Mouse (Mus musculus): ENCODE measurements at regions not wholly inside any gene's neighbourhood (a gene's known extent, or its start where the extent isn't known, plus 50 kb on each side); places are given as distances from the start of the nearest gene placed in this dataset.

- Histone ChIP-seq H3K27ac (no peak overlapping the region), H3K4me3 (replicated peaks; ENCODE audit: low read length) (no peak overlapping the region), H3K27me3 (ENCODE audit: control insufficient read depth, insufficient read depth, low read length) (no peaks in the 10 kb centered on the region), H3K9me3 (ENCODE audit: control insufficient read depth, low read length) (no peaks in the 10 kb centered on the region), H3K9ac (no peak overlapping the region), H3K36me3 (replicated peaks; ENCODE audit: control insufficient read depth, insufficient read depth) (no peaks in the 10 kb centered on the region), H3K4me2 (replicated peaks) (no peak overlapping the region), H3K4me1 (replicated peaks; ENCODE audit: control insufficient read depth, insufficient read depth, low read length) (peaks cover 12% of the 10 kb centered on the region; the same call in 1 of the 2 replicates)
- ATAC-seq (ENCODE audit: low FRiP score) (peak; percentile 52; the same call in 1 of the 2 replicates), DNase-seq (ENCODE audit: low spot score) (no peak)
- 28% methylated on average over 9 of the region's 9 CpGs for WGBS
Measured at GRCm38 (mm10) chr7:40275078-40275477, 623.0 kb upstream of the Vstm2b start.

DNA sequence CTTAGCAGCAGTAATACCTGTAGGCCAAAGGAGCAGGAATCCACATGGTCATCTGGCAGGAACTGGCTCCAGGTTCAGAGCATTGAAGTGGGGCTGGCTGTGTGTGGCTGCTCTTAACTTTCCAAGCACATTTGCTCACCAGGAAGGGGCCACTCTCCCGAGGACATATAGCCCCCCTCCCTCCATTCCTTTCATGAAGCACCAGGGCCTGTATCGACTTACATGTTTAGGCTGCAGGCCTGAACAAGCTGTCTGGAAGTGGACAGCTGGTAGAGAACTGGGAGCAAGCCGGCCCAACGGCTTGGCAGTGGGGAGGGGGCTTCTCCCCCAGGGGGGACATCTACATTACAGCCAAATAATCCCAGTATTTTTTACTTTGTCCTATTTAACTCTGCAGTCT, 622.5 kb upstream of the Vstm2b start:
- ATAC-seq (ENCODE audit: low FRiP score): peak; percentile 52; the same call in 1 of the 2 replicates
- Histone ChIP-seq H3K9ac (no peak overlapping the region), H3K36me3 (replicated peaks; ENCODE audit: control insufficient read depth, insufficient read depth) (no peaks in the 10 kb centered on the region), H3K4me1 (replicated peaks; ENCODE audit: control insufficient read depth, insufficient read depth, low read length) (peaks cover 12% of the 10 kb centered on the region; the same call in 1 of the 2 replicates), H3K27ac (no peak overlapping the region), H3K4me3 (replicated peaks; ENCODE audit: low read length) (no peak overlapping the region), H3K9me3 (ENCODE audit: control insufficient read depth, low read length) (no peaks in the 10 kb centered on the region), H3K4me2 (replicated peaks) (no peak overlapping the region), H3K27me3 (ENCODE audit: control insufficient read depth, insufficient read depth, low read length) (no peaks in the 10 kb centered on the region)
- 13% methylated on average over 4 of the region's 4 CpGs for WGBS
- no peak for DNase-seq (ENCODE audit: low spot score)

DNA sequence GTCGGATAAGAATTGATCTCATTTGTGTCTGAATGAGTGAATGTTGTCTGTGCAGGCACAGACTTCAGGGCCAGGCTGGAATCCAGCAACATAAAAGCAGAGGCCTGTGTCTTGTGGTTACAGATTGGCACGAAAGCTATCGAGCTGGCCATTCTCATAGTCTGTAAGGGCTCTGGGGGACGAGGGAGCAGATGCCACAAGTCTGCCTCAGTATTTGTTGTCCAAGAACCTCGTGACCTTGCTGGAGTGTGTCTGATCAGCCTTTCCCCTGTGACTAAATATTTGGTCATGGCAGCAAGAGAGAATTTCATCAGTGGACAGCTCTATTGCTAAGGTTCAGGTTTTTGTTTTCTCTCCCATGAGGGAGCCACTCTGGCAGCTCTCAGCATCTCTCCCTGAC, 622.0 kb upstream of the Vstm2b start:
- Histone ChIP-seq H3K9ac (no peak overlapping the region), H3K36me3 (replicated peaks; ENCODE audit: control insufficient read depth, insufficient read depth) (no peaks in the 10 kb centered on the region), H3K4me1 (replicated peaks; ENCODE audit: control insufficient read depth, insufficient read depth, low read length) (peaks cover 12% of the 10 kb centered on the region; the same call in 1 of the 2 replicates), H3K27me3 (ENCODE audit: control insufficient read depth, insufficient read depth, low read length) (no peaks in the 10 kb centered on the region), H3K9me3 (ENCODE audit: control insufficient read depth, low read length) (no peaks in the 10 kb centered on the region), H3K27ac (no peak overlapping the region), H3K4me2 (replicated peaks) (no peak overlapping the region), H3K4me3 (replicated peaks; ENCODE audit: low read length) (no peak overlapping the region)
- 18% methylated on average over 5 of the region's 5 CpGs for WGBS
- ATAC-seq (ENCODE audit: low FRiP score): peak; percentile 68; the same call in 1 of the 2 replicates
- DNase-seq (ENCODE audit: low spot score): no peak

GRCm38 (mm10) chr7:40290166-40290565, 608.0 kb upstream of the Vstm2b start:
- Histone ChIP-seq H3K4me2 (replicated peaks) (no peak overlapping the region), H3K9me3 (ENCODE audit: control insufficient read depth, low read length) (no peaks in the 10 kb centered on the region), H3K4me1 (replicated peaks; ENCODE audit: control insufficient read depth, insufficient read depth, low read length) (no peaks in the 10 kb centered on the region), H3K27me3 (ENCODE audit: control insufficient read depth, insufficient read depth, low read length) (no peaks in the 10 kb centered on the region), H3K9ac (no peak overlapping the region), H3K36me3 (replicated peaks; ENCODE audit: control insufficient read depth, insufficient read depth) (no peaks in the 10 kb centered on the region), H3K4me3 (replicated peaks; ENCODE audit: low read length) (no peak overlapping the region), H3K27ac (no peak overlapping the region)
- DNase-seq (ENCODE audit: low spot score) (no peak), ATAC-seq (ENCODE audit: low FRiP score) (no peak)
- WGBS: 88% methylated on average over 3 of the region's 3 CpGs

- H3K9ac ChIP-seq: no peak overlapping the region
- no peaks in the 10 kb centered on the region for H3K36me3 ChIP-seq (replicated peaks; ENCODE audit: control insufficient read depth, insufficient read depth)
- H3K27me3 ChIP-seq (ENCODE audit: control insufficient read depth, insufficient read depth, low read length): no peaks in the 10 kb centered on the region
- H3K9me3 ChIP-seq (ENCODE audit: control insufficient read depth, low read length): no peaks in the 10 kb centered on the region
- H3K4me2 ChIP-seq (replicated peaks): no peak overlapping the region
- DNase-seq (ENCODE audit: low spot score) (no peak), ATAC-seq (ENCODE audit: low FRiP score) (no peak)
- no peaks in the 10 kb centered on the region for H3K4me1 ChIP-seq (replicated peaks; ENCODE audit: control insufficient read depth, insufficient read depth, low read length)
- H3K4me3 ChIP-seq (replicated peaks; ENCODE audit: low read length): no peak overlapping the region
- H3K27ac ChIP-seq: no peak overlapping the region
- WGBS: 18% methylated on average over 2 of the region's 2 CpGs
Measured at GRCm38 (mm10) chr7:40310558-40310957, 587.6 kb upstream of the Vstm2b start.

GRCm38 (mm10) chr7:40321171-40321570, 577.0 kb upstream of the Vstm2b start:
- Histone ChIP-seq H3K9ac (no peak overlapping the region), H3K4me2 (replicated peaks) (no peak overlapping the region), H3K4me1 (replicated peaks; ENCODE audit: control insufficient read depth, insufficient read depth, low read length) (no peaks in the 10 kb centered on the region), H3K4me3 (replicated peaks; ENCODE audit: low read length) (no peak overlapping the region), H3K27ac (no peak overlapping the region), H3K27me3 (ENCODE audit: control insufficient read depth, insufficient read depth, low read length) (no peaks in the 10 kb centered on the region), H3K36me3 (replicated peaks; ENCODE audit: control insufficient read depth, insufficient read depth) (no peaks in the 10 kb centered on the region), H3K9me3 (ENCODE audit: control insufficient read depth, low read length) (no peaks in the 10 kb centered on the region)
- DNase-seq (ENCODE audit: low spot score) (peak; percentile 9), ATAC-seq (ENCODE audit: low FRiP score) (no peak)
- WGBS: 75% methylated on average over 1 of the region's 1 CpGs

DNA sequence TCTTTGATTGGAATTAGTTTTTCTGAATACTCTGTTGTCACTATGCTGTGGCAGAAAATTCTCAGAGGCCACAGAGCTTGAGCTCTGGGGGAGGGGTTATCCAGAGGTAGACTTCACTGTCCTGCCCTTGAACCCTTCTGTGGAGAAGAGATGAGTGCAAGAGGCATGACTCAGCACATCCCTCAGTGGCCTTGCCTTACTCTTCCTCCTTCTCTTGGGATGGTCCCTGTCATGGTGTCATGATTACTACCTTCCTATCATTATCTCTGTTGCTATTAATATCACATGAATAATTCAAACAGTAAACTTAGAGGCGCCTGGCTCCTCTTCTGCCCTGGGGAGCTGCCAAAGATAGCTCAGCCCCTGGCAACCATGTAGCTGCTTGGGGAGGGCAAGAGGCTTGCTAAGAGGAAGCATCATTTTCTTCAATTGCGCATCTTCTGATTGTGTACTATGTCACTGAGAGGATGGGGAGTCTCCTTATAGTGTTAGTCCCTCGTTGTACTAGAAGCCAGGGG, 572.9 kb upstream of the Vstm2b start:
- peak; percentile 22 for DNase-seq (ENCODE audit: low spot score)
- H3K4me3 ChIP-seq (replicated peaks; ENCODE audit: low read length): no peak overlapping the region
- WGBS: 70% methylated on average over 3 of the region's 3 CpGs
- no peaks in the 10 kb centered on the region for H3K4me1 ChIP-seq (replicated peaks; ENCODE audit: control insufficient read depth, insufficient read depth, low read length)
- no peak overlapping the region for H3K27ac ChIP-seq
- no peaks in the 10 kb centered on the region for H3K9me3 ChIP-seq (ENCODE audit: control insufficient read depth, low read length)
- no peak overlapping the region for H3K4me2 ChIP-seq (replicated peaks)
- H3K36me3 ChIP-seq (replicated peaks; ENCODE audit: control insufficient read depth, insufficient read depth): no peaks in the 10 kb centered on the region
- no peak overlapping the region for H3K9ac ChIP-seq
- H3K27me3 ChIP-seq (ENCODE audit: control insufficient read depth, insufficient read depth, low read length): no peaks in the 10 kb centered on the region
- no peak for ATAC-seq (ENCODE audit: low FRiP score)

GRCm38 (mm10) chr7:40332455-40332854, 565.7 kb upstream of the Vstm2b start:
- ATAC-seq (ENCODE audit: low FRiP score) (0 out of 2 replicates have a peak, but pooled peaks have one; percentile 17), DNase-seq (ENCODE audit: low spot score) (peak; percentile 23)
- H3K4me1 ChIP-seq (replicated peaks; ENCODE audit: control insufficient read depth, insufficient read depth, low read length): peaks cover 6% of the 10 kb centered on the region
- 21% methylated on average over 4 of the region's 4 CpGs for WGBS
- no peaks in the 10 kb centered on the region for H3K36me3 ChIP-seq (replicated peaks; ENCODE audit: control insufficient read depth, insufficient read depth)
- H3K27me3 ChIP-seq (ENCODE audit: control insufficient read depth, insufficient read depth, low read length): no peaks in the 10 kb centered on the region
- no peaks in the 10 kb centered on the region for H3K9me3 ChIP-seq (ENCODE audit: control insufficient read depth, low read length)
- no peak overlapping the region for H3K27ac ChIP-seq
- no peak overlapping the region for H3K9ac ChIP-seq
- no peak overlapping the region for H3K4me3 ChIP-seq (replicated peaks; ENCODE audit: low read length)
- no peak overlapping the region for H3K4me2 ChIP-seq (replicated peaks)

- WGBS: 52% methylated on average over 4 of the region's 4 CpGs
- no peak overlapping the region for H3K4me2 ChIP-seq (replicated peaks)
- no peaks in the 10 kb centered on the region for H3K9me3 ChIP-seq (ENCODE audit: control insufficient read depth, low read length)
- ATAC-seq (ENCODE audit: low FRiP score) (no peak), DNase-seq (ENCODE audit: low spot score) (no peak)
- H3K4me1 ChIP-seq (replicated peaks; ENCODE audit: control insufficient read depth, insufficient read depth, low read length): no peaks in the 10 kb centered on the region
- H3K27ac ChIP-seq: no peak overlapping the region
- H3K36me3 ChIP-seq (replicated peaks; ENCODE audit: control insufficient read depth, insufficient read depth): no peaks in the 10 kb centered on the region
- no peak overlapping the region for H3K4me3 ChIP-seq (replicated peaks; ENCODE audit: low read length)
- no peaks in the 10 kb centered on the region for H3K27me3 ChIP-seq (ENCODE audit: control insufficient read depth, insufficient read depth, low read length)
- no peak overlapping the region for H3K9ac ChIP-seq
Measured at GRCm38 (mm10) chr7:40352306-40352705, 545.8 kb upstream of the Vstm2b start.

DNA sequence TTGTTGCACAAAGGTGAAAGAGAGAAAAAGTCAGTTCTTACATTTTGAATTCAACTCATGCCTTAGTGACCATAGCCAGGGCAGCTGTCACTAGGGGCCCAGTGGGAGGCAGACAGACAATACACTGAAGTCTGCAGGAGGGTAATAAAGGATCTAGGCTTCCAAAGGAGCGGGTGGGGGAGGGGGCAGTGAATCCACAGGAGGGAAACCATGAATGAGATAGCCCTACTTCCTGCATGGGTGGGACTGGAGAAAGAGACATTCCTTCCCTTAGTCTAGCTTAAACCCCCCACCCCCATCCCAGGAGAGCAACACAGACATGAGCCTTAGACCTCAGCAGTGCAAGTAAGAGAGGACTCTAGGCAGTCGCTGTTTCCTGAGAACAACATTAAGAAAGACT, 535.4 kb upstream of the Vstm2b start:
- ATAC-seq (ENCODE audit: low FRiP score) (no peak), DNase-seq (ENCODE audit: low spot score) (no peak)
- no peak overlapping the region for H3K4me3 ChIP-seq (replicated peaks; ENCODE audit: low read length)
- H3K36me3 ChIP-seq (replicated peaks; ENCODE audit: control insufficient read depth, insufficient read depth): no peaks in the 10 kb centered on the region
- no peak overlapping the region for H3K9ac ChIP-seq
- H3K4me2 ChIP-seq (replicated peaks): no peak overlapping the region
- 6% methylated on average over 2 of the region's 2 CpGs for WGBS
- H3K9me3 ChIP-seq (ENCODE audit: control insufficient read depth, low read length): no peaks in the 10 kb centered on the region
- H3K27me3 ChIP-seq (ENCODE audit: control insufficient read depth, insufficient read depth, low read length): no peaks in the 10 kb centered on the region
- H3K4me1 ChIP-seq (replicated peaks; ENCODE audit: control insufficient read depth, insufficient read depth, low read length): no peaks in the 10 kb centered on the region
- H3K27ac ChIP-seq: no peak overlapping the region
